Mouse (Mus musculus): ENCODE measurements around the gene Pctp. TPM values are rescaled to one million over a fixed set of nuclear protein-coding genes. Genes with fewer than 3 reads are reported as not detected.

Gene Pctp
- total and polyA plus RNA-seq, 2 experiments from 2014 or later, result 0.52 to 0.99 TPM

DNA sequence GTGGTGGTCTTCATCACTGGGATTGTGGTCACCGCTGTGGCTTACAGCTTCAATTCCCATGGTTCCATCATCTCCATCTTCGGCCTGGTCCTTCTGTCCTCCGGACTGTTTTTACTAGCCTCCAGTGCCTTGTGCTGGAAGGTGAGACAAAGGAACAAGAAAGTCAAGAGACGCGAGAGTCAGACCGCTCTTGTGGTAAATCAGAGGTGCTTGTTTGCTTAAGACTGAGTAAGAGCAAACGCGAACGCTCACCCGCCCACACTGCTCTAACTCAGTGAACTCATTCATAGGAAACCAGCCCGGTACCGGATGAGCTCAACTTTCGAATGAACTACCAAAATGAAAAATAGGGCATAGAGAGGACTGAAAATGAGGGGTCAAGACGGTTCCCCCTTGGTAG, 32.8 kb upstream of the Pctp start:
- Histone ChIP-seq H3K9ac (no peak overlapping the region), H3K27ac (ENCODE audit: low read depth, low read length) (no peak overlapping the region), H3K4me2 (ENCODE audit: low read depth) (no peak overlapping the region), H3K9me3 (ENCODE audit: low read length) (no peaks in the 10 kb centered on the region), H3K4me3 (ENCODE audit: low read depth, low read length) (no peak overlapping the region), H3K36me3 (ENCODE audit: insufficient read depth) (no peaks in the 10 kb centered on the region), H3K27me3 (ENCODE audit: insufficient read depth, low read length) (no peaks in the 10 kb centered on the region), H3K4me1 (ENCODE audit: insufficient read depth) (no peaks in the 10 kb centered on the region)
- WGBS, result 95% methylated on average over 14 of the region's 14 CpGs
- no peak for TF ChIP-seq CTCF (IDR thresholded peaks at IDR 0.05; ENCODE audit: low read depth)
- ATAC-seq (no peak), DNase-seq (no peak)

DNA sequence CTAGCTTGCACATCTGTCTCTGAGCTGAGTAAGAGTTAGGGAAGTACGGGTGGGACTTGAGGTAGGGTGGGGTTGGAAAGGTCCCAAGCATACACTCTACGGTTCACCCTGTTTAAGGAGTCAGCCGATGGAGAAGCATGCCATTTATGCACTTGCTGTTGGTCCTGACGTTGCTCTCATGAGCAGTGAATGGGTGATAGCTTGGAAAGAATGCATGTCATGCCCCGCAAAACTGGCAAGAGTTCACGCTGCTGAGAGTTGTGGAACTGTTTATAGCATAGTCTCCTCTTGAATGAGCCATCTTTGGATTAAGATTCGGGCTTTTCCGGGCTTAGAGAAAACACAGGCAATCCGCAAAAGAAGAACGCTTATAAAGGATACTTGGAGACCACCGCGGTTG, 32.0 kb upstream of the Pctp start:
- ATAC-seq (no peak), DNase-seq (no peak)
- Histone ChIP-seq H3K36me3 (ENCODE audit: insufficient read depth) (no peaks in the 10 kb centered on the region), H3K4me1 (ENCODE audit: insufficient read depth) (no peaks in the 10 kb centered on the region; the same call in 1 of the 2 replicates), H3K9me3 (ENCODE audit: low read length) (no peaks in the 10 kb centered on the region), H3K9ac (no peak overlapping the region), H3K27ac (ENCODE audit: low read depth, low read length) (no peak overlapping the region), H3K4me3 (ENCODE audit: low read depth, low read length) (no peak overlapping the region), H3K4me2 (ENCODE audit: low read depth) (no peak overlapping the region), H3K27me3 (ENCODE audit: insufficient read depth, low read length) (peaks cover 4% of the 10 kb centered on the region; the same call in 1 of the 2 replicates)
- no peak for TF ChIP-seq CTCF (IDR thresholded peaks at IDR 0.05; ENCODE audit: low read depth)
- WGBS, result 76% methylated on average over 12 of the region's 12 CpGs

DNA sequence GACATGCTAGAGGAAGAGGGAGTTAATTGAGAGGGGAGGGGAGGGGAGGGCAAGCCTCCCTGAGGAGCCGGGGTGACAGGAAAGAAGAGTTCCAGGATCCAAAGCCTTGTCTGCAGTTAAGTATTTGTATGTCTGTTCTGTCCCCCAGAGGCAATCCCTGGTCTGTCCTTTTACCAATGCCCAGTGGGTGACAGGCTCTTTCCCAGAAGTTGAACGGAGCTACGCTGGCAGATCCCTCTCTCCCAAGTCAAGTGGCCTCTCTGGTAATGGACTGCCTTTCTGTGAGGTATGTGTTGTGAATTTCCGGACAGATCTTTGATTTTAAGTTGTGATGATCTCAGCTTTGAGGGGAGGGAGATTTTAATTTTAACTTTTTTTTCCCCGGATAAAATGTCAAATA, 30.7 kb upstream of the Pctp start:
- Histone ChIP-seq H3K4me3 (ENCODE audit: low read depth, low read length) (0 out of 2 replicates have a peak overlapping the region, but pooled peaks have one; percentile 4), H3K36me3 (ENCODE audit: insufficient read depth) (no peaks in the 10 kb centered on the region), H3K9me3 (ENCODE audit: low read length) (no peaks in the 10 kb centered on the region), H3K4me1 (ENCODE audit: insufficient read depth) (no peaks in the 10 kb centered on the region; the same call in 1 of the 2 replicates), H3K9ac (no peak overlapping the region), H3K4me2 (ENCODE audit: low read depth) (peak overlapping the region; percentile 30), H3K27me3 (ENCODE audit: insufficient read depth, low read length) (peaks cover 4% of the 10 kb centered on the region; the same call in 1 of the 2 replicates), H3K27ac (ENCODE audit: low read depth, low read length) (no peak overlapping the region)
- TF ChIP-seq CTCF (IDR thresholded peaks at IDR 0.05; ENCODE audit: low read depth), result no peak
- ATAC-seq (no peak), DNase-seq (no peak)
- 48% methylated on average over 5 of the region's 5 CpGs for WGBS

DNA sequence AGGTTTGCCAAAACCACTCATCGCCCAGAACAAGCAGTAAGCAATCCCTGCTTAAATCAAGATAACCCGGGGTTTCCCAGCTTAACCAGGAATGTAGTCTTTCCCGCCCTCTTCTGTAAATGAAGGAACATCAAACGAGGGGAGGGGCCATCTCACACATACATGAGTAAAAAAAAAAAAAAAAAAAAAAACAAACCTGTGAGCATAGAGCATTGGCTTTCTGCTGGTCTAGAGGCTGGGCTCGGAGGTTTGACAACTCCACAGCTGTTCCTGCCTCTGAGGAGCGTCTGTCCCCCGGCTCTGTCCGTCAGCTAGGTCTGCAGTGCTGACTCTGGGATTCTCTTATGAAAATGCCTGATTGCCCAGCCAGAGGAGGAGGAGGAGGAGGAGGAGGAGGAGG, 30.1 kb upstream of the Pctp start:
- no peak overlapping the region for H3K27ac ChIP-seq (ENCODE audit: low read depth, low read length)
- H3K9ac ChIP-seq, result no peak overlapping the region
- H3K36me3 ChIP-seq (ENCODE audit: insufficient read depth), result no peaks in the 10 kb centered on the region
- ATAC-seq (no peak), DNase-seq (no peak)
- 26% methylated on average over 8 of the region's 8 CpGs for WGBS
- peak overlapping the region; percentile 30 for H3K4me2 ChIP-seq (ENCODE audit: low read depth)
- no peak for TF ChIP-seq CTCF (IDR thresholded peaks at IDR 0.05; ENCODE audit: low read depth)
- H3K27me3 ChIP-seq (ENCODE audit: insufficient read depth, low read length), result peaks cover 4% of the 10 kb centered on the region; the same call in 1 of the 2 replicates
- 0 out of 2 replicates have a peak overlapping the region, but pooled peaks have one; percentile 4 for H3K4me3 ChIP-seq (ENCODE audit: low read depth, low read length)
- no peaks in the 10 kb centered on the region for H3K9me3 ChIP-seq (ENCODE audit: low read length)
- H3K4me1 ChIP-seq (ENCODE audit: insufficient read depth), result no peaks in the 10 kb centered on the region; the same call in 1 of the 2 replicates

DNA sequence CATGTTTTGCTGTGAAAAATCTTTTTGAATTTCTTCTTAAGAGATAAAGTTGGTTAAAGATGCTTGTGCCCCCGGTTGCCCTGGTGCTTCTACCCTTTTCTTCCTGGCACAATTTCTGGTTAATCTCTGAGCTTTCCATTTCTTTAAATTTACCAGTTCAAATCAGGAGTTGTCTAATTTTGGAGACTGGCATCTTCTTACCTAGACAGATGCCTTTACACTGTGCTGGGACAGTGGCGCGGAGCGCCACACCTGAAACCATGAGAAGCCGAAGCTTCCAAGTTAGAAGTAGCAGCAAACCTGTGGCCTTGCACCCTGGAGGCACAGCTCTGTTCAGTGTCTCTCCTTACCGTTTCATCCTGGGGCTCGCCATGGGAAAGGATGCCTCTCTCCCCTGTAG, 28.4 kb upstream of the Pctp start:
- Histone ChIP-seq H3K4me3 (ENCODE audit: low read depth, low read length) (peak overlapping the region; percentile 25), H3K9me3 (ENCODE audit: low read length) (no peaks in the 10 kb centered on the region), H3K4me2 (ENCODE audit: low read depth) (peak overlapping the region; percentile 39), H3K27me3 (ENCODE audit: insufficient read depth, low read length) (peaks cover 4% of the 10 kb centered on the region; the same call in 1 of the 2 replicates), H3K36me3 (ENCODE audit: insufficient read depth) (no peaks in the 10 kb centered on the region), H3K9ac (no peak overlapping the region), H3K4me1 (ENCODE audit: insufficient read depth) (no peaks in the 10 kb centered on the region; the same call in 1 of the 2 replicates), H3K27ac (ENCODE audit: low read depth, low read length) (no peak overlapping the region)
- ATAC-seq (no peak), DNase-seq (no peak)
- TF ChIP-seq CTCF (IDR thresholded peaks at IDR 0.05; ENCODE audit: low read depth), result no peak
- 47% methylated on average over 7 of the region's 7 CpGs for WGBS

DNA sequence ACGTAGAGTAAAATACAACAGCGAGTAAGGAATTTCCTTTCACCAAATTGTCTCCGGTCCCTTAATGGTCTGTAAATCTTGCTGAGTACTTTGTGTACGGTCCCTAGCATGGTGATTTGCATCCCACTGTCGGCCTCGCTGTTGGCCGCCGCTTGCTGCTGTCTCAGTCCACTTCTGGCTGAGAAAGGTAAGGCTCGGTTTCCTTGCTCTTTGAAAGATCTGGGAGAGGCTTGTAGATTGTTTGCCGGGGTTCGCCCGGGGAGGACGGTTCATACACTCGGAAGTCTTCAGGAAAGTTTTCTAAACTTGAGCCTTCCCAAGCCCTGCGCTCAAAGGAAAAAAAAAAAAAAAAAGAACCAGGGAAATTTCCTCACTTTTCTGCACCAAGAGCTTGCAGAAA, 27.9 kb upstream of the Pctp start:
- H3K36me3 ChIP-seq (ENCODE audit: insufficient read depth), result no peaks in the 10 kb centered on the region
- no peak overlapping the region; the same call in 1 of the 2 replicates for H3K9ac ChIP-seq
- no peaks in the 10 kb centered on the region for H3K9me3 ChIP-seq (ENCODE audit: low read length)
- DNase-seq (peak; percentile 37), ATAC-seq (no peak)
- no peak overlapping the region for H3K27ac ChIP-seq (ENCODE audit: low read depth, low read length)
- H3K4me1 ChIP-seq (ENCODE audit: insufficient read depth), result no peaks in the 10 kb centered on the region; the same call in 1 of the 2 replicates
- H3K27me3 ChIP-seq (ENCODE audit: insufficient read depth, low read length), result peaks cover 4% of the 10 kb centered on the region; the same call in 1 of the 2 replicates
- no peak for TF ChIP-seq CTCF (IDR thresholded peaks at IDR 0.05; ENCODE audit: low read depth)
- peak overlapping the region; percentile 39 for H3K4me2 ChIP-seq (ENCODE audit: low read depth)
- 2% methylated on average over 15 of the region's 15 CpGs for WGBS
- H3K4me3 ChIP-seq (ENCODE audit: low read depth, low read length), result peak overlapping the region; percentile 25

DNA sequence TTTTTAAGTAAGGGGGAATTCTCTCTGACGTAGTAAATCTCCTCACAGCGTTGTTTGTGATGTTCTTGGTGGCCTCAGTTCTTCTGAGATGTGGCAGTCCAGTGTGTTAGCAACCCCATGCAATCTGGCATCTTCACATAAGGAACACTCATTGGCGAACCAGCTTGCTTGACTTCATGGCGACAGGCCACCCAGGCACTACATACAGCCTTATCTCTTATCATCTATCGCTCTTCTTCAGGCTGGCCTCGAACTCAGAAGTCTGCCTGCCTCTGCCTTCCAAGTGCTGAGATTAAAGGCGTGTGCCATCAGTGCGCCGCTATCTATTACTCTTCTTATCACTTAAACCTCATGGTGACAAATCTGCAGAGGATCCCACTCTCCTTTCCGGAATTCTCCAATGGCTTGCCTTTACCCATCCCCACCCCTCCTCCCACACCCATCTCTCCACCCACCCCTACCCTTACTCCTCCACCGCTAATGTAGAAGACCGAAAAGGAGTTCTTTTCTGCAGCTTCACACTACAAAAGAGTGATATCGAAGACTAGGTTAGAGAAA, 27.2 kb upstream of the Pctp start, which contains the start of gene Tmem100:
Gene Tmem100, plus strand, starts transcription at position 508 of the 558 bp plus-strand sequence.
- no peaks in the 10 kb centered on the region; the same call in 1 of the 2 replicates for H3K4me1 ChIP-seq (ENCODE audit: insufficient read depth)
- H3K27ac ChIP-seq (ENCODE audit: low read depth, low read length), result no peak within 1 kb of the TSS
- no peak within 1 kb of the TSS; the same call in 1 of the 2 replicates for H3K9ac ChIP-seq
- no peaks in the 10 kb centered on the region for H3K9me3 ChIP-seq (ENCODE audit: low read length)
- no peak for TF ChIP-seq CTCF (IDR thresholded peaks at IDR 0.05; ENCODE audit: low read depth)
- H3K4me2 ChIP-seq (ENCODE audit: low read depth), result peak within 1 kb of the TSS; percentile 39
- peak within 1 kb of the TSS; percentile 25 for H3K4me3 ChIP-seq (ENCODE audit: low read depth, low read length)
- ATAC-seq, result no peak
- peak; percentile 6 for DNase-seq
- peaks cover 4% of the 10 kb centered on the region; the same call in 1 of the 2 replicates for H3K27me3 ChIP-seq (ENCODE audit: insufficient read depth, low read length)
- no peaks in the 10 kb centered on the region for H3K36me3 ChIP-seq (ENCODE audit: insufficient read depth)
- WGBS, result 57% methylated on average over 13 of the region's 13 CpGs
